Mouse (Mus musculus): ENCODE results near the gene Negr1. TPM values are rescaled to one million over a fixed set of nuclear protein-coding genes. Genes with fewer than 3 reads are reported as not detected.

Negr1 gene
- polyA plus RNA-seq, 1 experiment from 2014 or later = 18.3 TPM

GRCm38 (mm10) chr3:156890986-156891385, 329.4 kb downstream of the Negr1 start:
- Histone ChIP-seq H3K9ac (no peak overlapping the region), H3K4me1 (replicated peaks) (peaks cover 8% of the 10 kb centered on the region; the same call in 1 of the 2 replicates), H3K27me3 (no peaks in the 10 kb centered on the region), H3K4me2 (no peak overlapping the region), H3K9me3 (no peaks in the 10 kb centered on the region), H3K27ac (replicated peaks) (no peak overlapping the region), H3K36me3 (no peaks in the 10 kb centered on the region), H3K4me3 (no peak overlapping the region)
- 62% methylated on average over 4 of the region's 4 CpGs for WGBS
- ATAC-seq (ENCODE audit: low read depth) = no peak

- ATAC-seq (ENCODE audit: low read depth) = 0 out of 2 replicates have a peak, but pooled peaks have one; percentile 32
- Histone ChIP-seq H3K4me2 (no peak overlapping the region), H3K4me1 (replicated peaks) (peaks cover 8% of the 10 kb centered on the region; the same call in 1 of the 2 replicates), H3K27ac (replicated peaks) (peak overlapping the region; percentile 20), H3K9ac (no peak overlapping the region), H3K27me3 (no peaks in the 10 kb centered on the region), H3K9me3 (no peaks in the 10 kb centered on the region), H3K36me3 (no peaks in the 10 kb centered on the region), H3K4me3 (no peak overlapping the region)
- WGBS = 51% methylated on average over 4 of the region's 4 CpGs
Observed at GRCm38 (mm10) chr3:156895322-156895721, 333.7 kb downstream of the Negr1 start.

GRCm38 (mm10) chr3:156896106-156896505, 334.5 kb downstream of the Negr1 start:
- Histone ChIP-seq H3K9me3 (no peaks in the 10 kb centered on the region), H3K27ac (replicated peaks) (no peak overlapping the region), H3K4me3 (no peak overlapping the region), H3K36me3 (no peaks in the 10 kb centered on the region), H3K27me3 (no peaks in the 10 kb centered on the region), H3K9ac (no peak overlapping the region), H3K4me1 (replicated peaks) (peaks cover 8% of the 10 kb centered on the region; the same call in 1 of the 2 replicates), H3K4me2 (no peak overlapping the region)
- WGBS = 84% methylated on average over 4 of the region's 4 CpGs
- no peak for ATAC-seq (ENCODE audit: low read depth)

- no peaks in the 10 kb centered on the region for H3K9me3 ChIP-seq
- H3K4me1 ChIP-seq (replicated peaks) = peaks cover 8% of the 10 kb centered on the region; the same call in 1 of the 2 replicates
- 67% methylated on average over 1 of the region's 1 CpGs for WGBS
- ATAC-seq (ENCODE audit: low read depth) = no peak
- H3K36me3 ChIP-seq = no peaks in the 10 kb centered on the region
- H3K4me2 ChIP-seq = no peak overlapping the region
- no peak overlapping the region for H3K27ac ChIP-seq (replicated peaks)
- H3K9ac ChIP-seq = no peak overlapping the region
- H3K27me3 ChIP-seq = no peaks in the 10 kb centered on the region
- H3K4me3 ChIP-seq = no peak overlapping the region
Observed at GRCm38 (mm10) chr3:156896552-156896951, 335.0 kb downstream of the Negr1 start.

GRCm38 (mm10) chr3:156901140-156901539, 339.5 kb downstream of the Negr1 start:
- H3K4me1 ChIP-seq (replicated peaks) = peaks cover 7% of the 10 kb centered on the region
- H3K9ac ChIP-seq = no peak overlapping the region
- WGBS = 90% methylated on average over 3 of the region's 3 CpGs
- no peak overlapping the region for H3K4me2 ChIP-seq
- no peaks in the 10 kb centered on the region for H3K9me3 ChIP-seq
- no peak overlapping the region for H3K4me3 ChIP-seq
- no peaks in the 10 kb centered on the region for H3K27me3 ChIP-seq
- H3K36me3 ChIP-seq = no peaks in the 10 kb centered on the region
- no peak overlapping the region for H3K27ac ChIP-seq (replicated peaks)
- no peak for ATAC-seq (ENCODE audit: low read depth)

GRCm38 (mm10) chr3:156903925-156904576, 342.5 kb downstream of the Negr1 start:
- H3K9me3 ChIP-seq = no peaks in the 10 kb centered on the region
- ATAC-seq (ENCODE audit: low read depth) = peak; percentile 85

GRCm38 (mm10) chr3:156912816-156913215, 351.2 kb downstream of the Negr1 start:
- H3K9me3 ChIP-seq = no peaks in the 10 kb centered on the region
- 91% methylated on average over 3 of the region's 3 CpGs for WGBS
- no peak overlapping the region for H3K4me2 ChIP-seq
- H3K27me3 ChIP-seq = no peaks in the 10 kb centered on the region
- H3K4me3 ChIP-seq = no peak overlapping the region
- ATAC-seq (ENCODE audit: low read depth) = no peak
- no peaks in the 10 kb centered on the region for H3K4me1 ChIP-seq (replicated peaks)
- no peaks in the 10 kb centered on the region for H3K36me3 ChIP-seq
- H3K27ac ChIP-seq (replicated peaks) = no peak overlapping the region
- no peak overlapping the region for H3K9ac ChIP-seq

More at GRCm38 (mm10) chr3:156903925-156904576, 342.5 kb downstream of the Negr1 start:
- Histone ChIP-seq H3K27ac (replicated peaks) (peak overlapping the region; percentile 81), H3K9ac (no peak overlapping the region), H3K36me3 (no peaks in the 10 kb centered on the region), H3K27me3 (no peaks in the 10 kb centered on the region), H3K4me3 (no peak overlapping the region), H3K4me1 (replicated peaks) (peaks cover 7% of the 10 kb centered on the region), H3K4me2 (0 out of 2 replicates have a peak overlapping the region, but pooled peaks have one; percentile 16)
- 39% methylated on average over 9 of the region's 9 CpGs for WGBS

- Histone ChIP-seq H3K27me3 (no peaks in the 10 kb centered on the region), H3K9ac (no peak overlapping the region), H3K4me2 (no peak overlapping the region), H3K27ac (replicated peaks) (peak overlapping the region; percentile 65), H3K36me3 (no peaks in the 10 kb centered on the region), H3K9me3 (no peaks in the 10 kb centered on the region), H3K4me1 (replicated peaks) (peaks cover 12% of the 10 kb centered on the region), H3K4me3 (no peak overlapping the region)
- no peak for ATAC-seq (ENCODE audit: low read depth)
Observed at GRCm38 (mm10) chr3:156921369-156921768, 359.8 kb downstream of the Negr1 start.

GRCm38 (mm10) chr3:156923159-156923558, 361.6 kb downstream of the Negr1 start:
- Histone ChIP-seq H3K27me3 (no peaks in the 10 kb centered on the region), H3K9ac (no peak overlapping the region), H3K4me2 (no peak overlapping the region), H3K4me1 (replicated peaks) (peaks cover 12% of the 10 kb centered on the region), H3K27ac (replicated peaks) (no peak overlapping the region), H3K36me3 (no peaks in the 10 kb centered on the region), H3K4me3 (no peak overlapping the region), H3K9me3 (no peaks in the 10 kb centered on the region)
- no peak for ATAC-seq (ENCODE audit: low read depth)
- 63% methylated on average over 1 of the region's 1 CpGs for WGBS

GRCm38 (mm10) chr3:156925102-156925501, 363.5 kb downstream of the Negr1 start:
- Histone ChIP-seq H3K9ac (no peak overlapping the region), H3K4me2 (no peak overlapping the region), H3K27me3 (no peaks in the 10 kb centered on the region), H3K9me3 (no peaks in the 10 kb centered on the region), H3K36me3 (no peaks in the 10 kb centered on the region), H3K4me3 (no peak overlapping the region), H3K27ac (replicated peaks) (no peak overlapping the region), H3K4me1 (replicated peaks) (peaks cover 5% of the 10 kb centered on the region)
- ATAC-seq (ENCODE audit: low read depth) = no peak
- 90% methylated on average over 5 of the region's 5 CpGs for WGBS

GRCm38 (mm10) chr3:156928396-156929061, 366.9 kb downstream of the Negr1 start:
- Histone ChIP-seq H3K27ac (replicated peaks) (no peak overlapping the region), H3K27me3 (no peaks in the 10 kb centered on the region), H3K9ac (no peak overlapping the region), H3K4me3 (no peak overlapping the region), H3K9me3 (no peaks in the 10 kb centered on the region), H3K4me1 (replicated peaks) (no peaks in the 10 kb centered on the region), H3K36me3 (no peaks in the 10 kb centered on the region), H3K4me2 (no peak overlapping the region)
- WGBS = 72% methylated on average over 5 of the region's 5 CpGs
- no peak for ATAC-seq (ENCODE audit: low read depth)

GRCm38 (mm10) chr3:156929062-156929397, 367.4 kb downstream of the Negr1 start:
- no peak overlapping the region for H3K4me3 ChIP-seq
- WGBS = 88% methylated on average over 3 of the region's 3 CpGs

More at GRCm38 (mm10) chr3:156929062-156929397, 367.4 kb downstream of the Negr1 start:
- Histone ChIP-seq H3K36me3 (no peaks in the 10 kb centered on the region), H3K4me2 (no peak overlapping the region), H3K27me3 (no peaks in the 10 kb centered on the region), H3K9ac (no peak overlapping the region), H3K9me3 (no peaks in the 10 kb centered on the region), H3K27ac (replicated peaks) (no peak overlapping the region), H3K4me1 (replicated peaks) (no peaks in the 10 kb centered on the region)
- no peak for ATAC-seq (ENCODE audit: low read depth)

All from neural tube, embryonic 13.5 days (tissue).